Comparison of ENCODE assay signal across 20 mouse cellular contexts in the genomic region with DNA sequence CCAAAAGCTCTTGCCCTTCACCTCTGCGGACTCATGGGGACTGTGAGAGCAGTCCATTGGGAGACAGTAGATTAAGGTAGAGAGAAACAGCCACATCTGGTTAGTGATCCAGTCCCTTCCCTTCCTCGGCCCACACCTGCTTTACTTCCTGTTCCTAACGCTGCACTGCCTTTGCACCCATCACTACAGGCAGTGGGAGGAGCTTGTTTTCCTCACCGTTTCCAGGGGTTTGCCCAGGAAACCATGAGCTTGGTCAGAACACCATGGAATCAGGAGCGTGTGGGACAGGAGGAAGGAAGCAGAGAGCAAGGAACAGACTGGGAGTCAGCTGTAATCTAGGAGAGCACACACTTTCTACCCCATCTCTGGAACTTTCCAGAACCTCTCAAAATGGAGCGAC.
DNase-seq lines count a peak whose midpoint lies in the region; ATAC-seq and TF ChIP-seq lines count a peak whose summit lies in the region.
"Had no signal": no experiment of that assay in that cellular context is flagged by ENCODE, and none has a peak within 500 bp of the region (broad histone marks: within the 10 kb centered on the region; RNA-seq: fewer than 3 reads in every experiment).

No protein-coding gene starts in this region.

- H3K4me2 ChIP-seq in embryonic facial prominence, embryonic 12.5 days (replicated peaks), result no peak overlapping the region
- no peak overlapping the region for H3K4me2 ChIP-seq in limb, embryonic 15.5 days
- no peak overlapping the region for H3K4me2 ChIP-seq in midbrain, postnatal 0 days (ENCODE audit: low read depth, low read length, poor library complexity, severe bottlenecking)
- H3K4me2 ChIP-seq: forebrain, embryonic 15.5 days; heart, embryonic 12.5 days; hindbrain, embryonic 15.5 days had no signal

- WGBS in heart, embryonic 10.5 days, result 77% methylated on average over 6 of the region's 6 CpGs
- 77% methylated on average over 6 of the region's 6 CpGs for WGBS in embryonic facial prominence, embryonic 12.5 days
- 90% methylated on average over 6 of the region's 6 CpGs for WGBS in limb, embryonic 10.5 days
- 74% methylated on average over 6 of the region's 6 CpGs for WGBS in limb, embryonic 15.5 days
- 86% methylated on average over 6 of the region's 6 CpGs for WGBS in midbrain, postnatal 0 days

- no peak for DNase-seq in heart, embryonic 10.5 days (ENCODE audit: low spot score)
- DNase-seq in heart, postnatal 25 days (ENCODE audit: low spot score), result no peak
- DNase-seq in limb, embryonic 10.5 days (ENCODE audit: low spot score), result no peak
- no peak for DNase-seq in midbrain, postnatal 0 days (ENCODE audit: low spot score)
- DNase-seq in thymus, postnatal 4 days, result no peak
- no peak for DNase-seq in left cerebral cortex, postnatal 14 days (ENCODE audit: low spot score in 2 of 2)
- DNase-seq: adrenal gland, postnatal 14 days; cerebellum, adult 11-12 months; cerebellum, adult 9-10 months; cerebellum, postnatal 36 days; gastrocnemius, postnatal 10 days; heart, adult 2 months; heart, postnatal 36 days had no signal

- H3K4me3 ChIP-seq in heart, embryonic 10.5 days, result no peak overlapping the region; the same call in 1 of the 2 replicates
- no peak overlapping the region for H3K4me3 ChIP-seq in embryonic facial prominence, embryonic 12.5 days
- no peak overlapping the region for H3K4me3 ChIP-seq in limb, embryonic 10.5 days
- no peak overlapping the region for H3K4me3 ChIP-seq in limb, embryonic 15.5 days
- H3K4me3 ChIP-seq in midbrain, postnatal 0 days (ENCODE audit: low read depth, low read length), result no peak overlapping the region
- H3K4me3 ChIP-seq: forebrain, embryonic 15.5 days; heart, adult 2 months; heart, embryonic 12.5 days; hindbrain, embryonic 15.5 days had no signal

- H3K4me1 ChIP-seq in heart, embryonic 10.5 days, result peaks cover 15% of the 10 kb centered on the region
- H3K4me1 ChIP-seq in embryonic facial prominence, embryonic 12.5 days, result peaks cover 24% of the 10 kb centered on the region
- peaks cover 49% of the 10 kb centered on the region for H3K4me1 ChIP-seq in limb, embryonic 10.5 days
- peaks cover 39% of the 10 kb centered on the region for H3K4me1 ChIP-seq in limb, embryonic 15.5 days
- no peaks in the 10 kb centered on the region for H3K4me1 ChIP-seq in midbrain, postnatal 0 days (ENCODE audit: insufficient read depth, low read length)

- H3K36me3 ChIP-seq in heart, embryonic 10.5 days, result no peaks in the 10 kb centered on the region
- no peaks in the 10 kb centered on the region for H3K36me3 ChIP-seq in embryonic facial prominence, embryonic 12.5 days
- no peaks in the 10 kb centered on the region for H3K36me3 ChIP-seq in limb, embryonic 10.5 days
- no peaks in the 10 kb centered on the region for H3K36me3 ChIP-seq in limb, embryonic 15.5 days
- H3K36me3 ChIP-seq in midbrain, postnatal 0 days (ENCODE audit: insufficient read depth, low read length), result no peaks in the 10 kb centered on the region
- H3K36me3 ChIP-seq: forebrain, embryonic 15.5 days; heart, embryonic 12.5 days; hindbrain, embryonic 15.5 days had no signal

- no peaks in the 10 kb centered on the region for H3K27me3 ChIP-seq in heart, embryonic 10.5 days (ENCODE audit: insufficient read depth, poor library complexity, severe bottlenecking)
- no peaks in the 10 kb centered on the region for H3K27me3 ChIP-seq in embryonic facial prominence, embryonic 12.5 days
- no peaks in the 10 kb centered on the region for H3K27me3 ChIP-seq in limb, embryonic 10.5 days (ENCODE audit: low read depth, poor library complexity, severe bottlenecking)
- no peaks in the 10 kb centered on the region for H3K27me3 ChIP-seq in limb, embryonic 15.5 days
- no peaks in the 10 kb centered on the region for H3K27me3 ChIP-seq in midbrain, postnatal 0 days (ENCODE audit: insufficient read depth, low read length)
- H3K27me3 ChIP-seq: forebrain, embryonic 15.5 days; heart, embryonic 12.5 days had no signal

- no peak overlapping the region for H3K9ac ChIP-seq in embryonic facial prominence, embryonic 12.5 days
- no peak overlapping the region for H3K9ac ChIP-seq in limb, embryonic 15.5 days
- no peak overlapping the region for H3K9ac ChIP-seq in midbrain, postnatal 0 days (replicated peaks; ENCODE audit: low read length, poor library complexity, severe bottlenecking)
- H3K9ac ChIP-seq: forebrain, embryonic 15.5 days; heart, embryonic 12.5 days; hindbrain, embryonic 15.5 days had no signal

- no peak for ATAC-seq in embryonic facial prominence, embryonic 12.5 days (ENCODE audit: insufficient number of reproducible peaks, insufficient read depth, low FRiP score, low TSS enrichment)
- ATAC-seq in limb, embryonic 15.5 days (ENCODE audit: insufficient number of reproducible peaks, low FRiP score, low TSS enrichment, low read depth), result no peak
- no peak for ATAC-seq in midbrain, postnatal 0 days (ENCODE audit: low FRiP score)
- ATAC-seq: activated CD4-positive, CD25-positive, alpha-beta regulatory T cell, adult 4 months; forebrain, embryonic 15.5 days; intestine, embryonic 16.5 days had no signal

- TF ChIP-seq CTCF in midbrain, postnatal 0 days (IDR thresholded peaks at IDR 0.05), result no peak

- H3K9me3 ChIP-seq in heart, embryonic 10.5 days, result no peaks in the 10 kb centered on the region
- no peaks in the 10 kb centered on the region for H3K9me3 ChIP-seq in embryonic facial prominence, embryonic 12.5 days
- H3K9me3 ChIP-seq in limb, embryonic 10.5 days (replicated peaks), result no peaks in the 10 kb centered on the region
- no peaks in the 10 kb centered on the region for H3K9me3 ChIP-seq in limb, embryonic 15.5 days
- H3K9me3 ChIP-seq in midbrain, postnatal 0 days (ENCODE audit: low read length), result no peaks in the 10 kb centered on the region
- H3K9me3 ChIP-seq: forebrain, embryonic 15.5 days; heart, embryonic 12.5 days; hindbrain, embryonic 15.5 days had no signal

- 0 out of 2 replicates have a peak overlapping the region, but pooled peaks have one; percentile 52 for H3K27ac ChIP-seq in heart, embryonic 10.5 days
- H3K27ac ChIP-seq in embryonic facial prominence, embryonic 12.5 days, result peak overlapping the region; percentile 36; the same call in 1 of the 2 replicates
- peak overlapping the region; percentile 82 for H3K27ac ChIP-seq in limb, embryonic 10.5 days
- H3K27ac ChIP-seq in limb, embryonic 15.5 days, result peak overlapping the region; percentile 50; the same call in 1 of the 2 replicates
- no peak overlapping the region for H3K27ac ChIP-seq in midbrain, postnatal 0 days (ENCODE audit: low read depth, low read length)
- H3K27ac ChIP-seq: forebrain, embryonic 15.5 days; heart, adult 2 months; hindbrain, embryonic 15.5 days had no signal

- intact Hi-C loops in heart, postnatal 25 days (cut with DNase I), result no loop called here
- intact Hi-C loops in left cerebral cortex, postnatal 14 days (cut with DNase I), result no loop called here
